Mouse (Mus musculus) midbrain, embryonic 11.5 days (tissue): Measurements from ENCODE around the gene BC052040. TPM values are rescaled to one million over a fixed set of nuclear protein-coding genes. Genes with fewer than 3 reads are reported as not detected.

Experiments
- ATAC-seq: fragments of 200-750 bp; cut with Nextera tagmentation; 2 replicates; pipeline ENCODE4 v1.8.0; 2017; ENCODE audit warnings: moderate TSS enrichment, moderate library complexity; ENCODE audit not compliant: low FRiP score
- DNase-seq: peaks from one replicate; pipeline ENCODE4 v3.0.0; 2015; ENCODE audit warnings: low spot score; ENCODE audit errors: missing footprints
- H3K27ac ChIP-seq: fragments of 300-500 bp; sonication (generic); 2 replicates; pipeline ENCODE4 v1.5.1; 2014; ENCODE audit warnings: low read depth, low read length
- H3K27me3 ChIP-seq: fragments of 300-500 bp; sonication (generic); 2 replicates; pipeline ENCODE4 v1.6.1; 2014; ENCODE audit warnings: mild to moderate bottlenecking, low read length, moderate library complexity, mixed read lengths; ENCODE audit not compliant: control insufficient read depth, insufficient read depth
- H3K36me3 ChIP-seq: fragments of 300-500 bp; sonication (generic); 2 replicates; pipeline ENCODE4 v1.6.1; 2014; ENCODE audit warnings: mild to moderate bottlenecking, low read length, moderate library complexity, mixed read lengths; ENCODE audit not compliant: control insufficient read depth, insufficient read depth
- H3K4me1 ChIP-seq: fragments of 300-500 bp; sonication (generic); 2 replicates; pipeline ENCODE4 v1.6.1; 2014; ENCODE audit warnings: low read length; ENCODE audit not compliant: control insufficient read depth, insufficient read depth
- H3K4me2 ChIP-seq: fragments of 300-500 bp; sonication (generic); 2 replicates; pipeline ENCODE4 v1.6.1; 2014; ENCODE audit warnings: mild to moderate bottlenecking, moderate library complexity
- H3K4me3 ChIP-seq: fragments of 300-500 bp; sonication (generic); 2 replicates; pipeline ENCODE4 v1.5.1; 2014; ENCODE audit warnings: low read depth, low read length
- H3K9ac ChIP-seq: fragments of 300-500 bp; sonication (generic); 2 replicates; pipeline ENCODE4 v1.6.1; 2014; ENCODE audit warnings: low read length
- H3K9me3 ChIP-seq: fragments of 300-500 bp; sonication (generic); 2 replicates; pipeline ENCODE4 v1.6.1; 2016; ENCODE audit warnings: low read length; ENCODE audit not compliant: control insufficient read depth
- WGBS: fragments of 180-500 bp; shearing (Covaris S2); extraction: QIAGEN DNeasy Blood & Tissue Kit; methylation state at CpG from one replicate; pipeline ENCODE4 v1.1.7; 2014; 5-methylcytosine and 5-hydroxymethylcytosine counted together
- polyA plus RNA-seq: library from polyadenylated mRNA; unstranded; fragments of >200 nt; fragmentation: Nextera tagmentation; extraction: Ambion mirVana; gene quantifications from 2 replicates; pipeline ENCODE4 v1.2.1, GENCODE M21; 2014

The BC052040 gene
- polyA plus RNA-seq, 1 experiment from 2014 or later = 19.6 TPM

DNA sequence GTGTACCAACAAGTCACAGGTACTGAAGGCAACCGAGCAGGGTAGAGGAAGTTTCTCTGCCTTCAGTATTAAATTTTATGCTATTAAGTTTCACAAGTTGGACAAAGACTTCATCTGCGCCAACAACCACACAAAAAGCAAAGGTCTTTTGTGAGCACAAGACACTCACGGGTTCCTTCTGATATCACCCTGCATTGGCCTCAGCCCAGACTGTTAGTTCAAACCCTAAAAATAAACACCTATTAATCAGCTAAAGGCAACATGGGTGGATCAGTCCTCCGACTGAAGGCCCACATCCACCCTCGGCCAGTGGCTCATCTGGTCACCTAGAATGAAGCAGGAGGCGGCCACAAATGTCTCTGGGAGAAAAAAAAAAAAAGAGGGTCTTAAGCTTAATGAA lies 176.2 kb downstream of the BC052040 start:
- Histone ChIP-seq H3K9me3 (no peaks in the 10 kb centered on the region), H3K4me3 (no peak overlapping the region), H3K27me3 (no peaks in the 10 kb centered on the region), H3K4me1 (no peaks in the 10 kb centered on the region), H3K27ac (no peak overlapping the region), H3K4me2 (no peak overlapping the region), H3K36me3 (no peaks in the 10 kb centered on the region), H3K9ac (no peak overlapping the region)
- DNase-seq = no peak
- ATAC-seq = no peak
- 62% methylated on average over 6 of the region's 6 CpGs for WGBS

DNA sequence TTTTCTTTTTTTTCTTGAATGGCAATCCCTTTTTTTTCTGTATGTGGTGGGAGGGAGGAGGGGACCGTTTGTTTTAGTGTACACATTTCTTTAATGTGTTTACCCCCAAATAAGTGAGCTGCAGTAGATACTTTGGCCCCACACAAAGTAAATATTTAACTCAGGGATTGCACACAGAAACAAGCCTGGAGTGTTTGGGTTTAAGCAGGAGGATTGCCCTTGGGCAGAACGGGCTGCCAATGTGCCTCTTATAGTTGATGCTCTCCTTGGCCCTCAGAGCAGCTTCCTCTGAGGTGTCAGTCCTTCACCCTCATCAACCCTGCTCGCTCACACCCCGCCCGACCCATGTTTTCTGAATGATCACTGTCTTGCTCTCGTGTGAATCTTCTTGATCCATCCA lies 177.0 kb downstream of the BC052040 start:
- Histone ChIP-seq H3K27me3 (no peaks in the 10 kb centered on the region), H3K9ac (no peak overlapping the region), H3K27ac (no peak overlapping the region), H3K9me3 (no peaks in the 10 kb centered on the region), H3K36me3 (no peaks in the 10 kb centered on the region), H3K4me1 (no peaks in the 10 kb centered on the region), H3K4me3 (no peak overlapping the region), H3K4me2 (no peak overlapping the region)
- DNase-seq (peak; percentile 78), ATAC-seq (no peak)
- whole genome bisulfite sequencing = 81% methylated on average over 6 of the region's 6 CpGs

DNA sequence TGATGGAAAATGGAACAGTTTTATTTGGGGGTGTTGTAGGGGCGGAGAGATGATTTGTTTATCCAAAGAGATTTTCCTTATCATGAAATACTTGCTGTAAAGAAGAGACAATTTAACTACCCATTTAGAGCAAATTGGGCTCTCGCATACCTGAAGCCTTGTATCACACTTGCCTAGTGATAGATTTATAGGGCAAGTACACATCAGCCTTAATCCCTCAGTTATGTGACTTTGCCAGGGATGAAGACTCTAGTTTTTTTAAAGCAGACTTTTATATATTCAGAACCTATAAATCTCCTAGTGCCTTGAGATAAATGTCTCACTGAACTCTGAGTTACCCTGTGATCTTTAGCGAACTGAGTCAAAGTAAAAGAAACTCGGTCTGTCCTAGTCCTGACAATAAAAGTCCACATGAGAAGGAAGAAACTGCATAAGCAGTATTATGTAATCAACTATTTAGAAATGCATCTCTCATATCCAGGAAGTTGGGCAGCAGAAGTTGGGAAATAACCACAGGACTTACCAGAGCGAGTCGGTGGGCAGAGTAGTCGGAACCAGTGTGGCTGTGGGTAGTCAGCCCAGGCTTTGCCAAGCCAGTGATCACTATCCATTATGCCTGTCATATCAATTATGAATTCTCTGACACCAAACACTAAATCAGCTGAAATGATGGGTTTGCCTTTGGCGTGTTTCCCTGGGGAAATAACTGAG lies 183.2 kb downstream of the BC052040 start:
- DNase-seq = no peak
- no peaks in the 10 kb centered on the region for H3K27me3 ChIP-seq
- ATAC-seq = no peak
- 87% methylated on average over 8 of the region's 8 CpGs for WGBS
- H3K9me3 ChIP-seq = no peaks in the 10 kb centered on the region
- no peak overlapping the region for H3K27ac ChIP-seq
- no peaks in the 10 kb centered on the region for H3K4me1 ChIP-seq
- no peak overlapping the region for H3K9ac ChIP-seq
- no peaks in the 10 kb centered on the region for H3K36me3 ChIP-seq
- no peak overlapping the region for H3K4me3 ChIP-seq
- no peak overlapping the region for H3K4me2 ChIP-seq

- Histone ChIP-seq H3K4me3 (no peak overlapping the region), H3K4me1 (no peaks in the 10 kb centered on the region), H3K4me2 (no peak overlapping the region), H3K27me3 (no peaks in the 10 kb centered on the region), H3K9me3 (no peaks in the 10 kb centered on the region), H3K9ac (no peak overlapping the region), H3K27ac (no peak overlapping the region), H3K36me3 (no peaks in the 10 kb centered on the region)
- DNase-seq (no peak), ATAC-seq (no peak)
- 91% methylated on average over 10 of the region's 10 CpGs for WGBS
These were observed 188.2 kb downstream of the BC052040 start for GRCm38 (mm10) chr2:115769597-115770305.

GRCm38 (mm10) chr2:115772709-115773108 lies 191.2 kb downstream of the BC052040 start:
- DNase-seq (no peak), ATAC-seq (no peak)
- H3K27ac ChIP-seq = no peak overlapping the region
- no peak overlapping the region for H3K4me3 ChIP-seq
- H3K4me1 ChIP-seq = no peaks in the 10 kb centered on the region
- no peaks in the 10 kb centered on the region for H3K27me3 ChIP-seq
- WGBS = 90% methylated on average over 1 of the region's 1 CpGs
- H3K4me2 ChIP-seq = no peak overlapping the region
- H3K36me3 ChIP-seq = no peaks in the 10 kb centered on the region
- no peaks in the 10 kb centered on the region for H3K9me3 ChIP-seq
- H3K9ac ChIP-seq = no peak overlapping the region

DNA sequence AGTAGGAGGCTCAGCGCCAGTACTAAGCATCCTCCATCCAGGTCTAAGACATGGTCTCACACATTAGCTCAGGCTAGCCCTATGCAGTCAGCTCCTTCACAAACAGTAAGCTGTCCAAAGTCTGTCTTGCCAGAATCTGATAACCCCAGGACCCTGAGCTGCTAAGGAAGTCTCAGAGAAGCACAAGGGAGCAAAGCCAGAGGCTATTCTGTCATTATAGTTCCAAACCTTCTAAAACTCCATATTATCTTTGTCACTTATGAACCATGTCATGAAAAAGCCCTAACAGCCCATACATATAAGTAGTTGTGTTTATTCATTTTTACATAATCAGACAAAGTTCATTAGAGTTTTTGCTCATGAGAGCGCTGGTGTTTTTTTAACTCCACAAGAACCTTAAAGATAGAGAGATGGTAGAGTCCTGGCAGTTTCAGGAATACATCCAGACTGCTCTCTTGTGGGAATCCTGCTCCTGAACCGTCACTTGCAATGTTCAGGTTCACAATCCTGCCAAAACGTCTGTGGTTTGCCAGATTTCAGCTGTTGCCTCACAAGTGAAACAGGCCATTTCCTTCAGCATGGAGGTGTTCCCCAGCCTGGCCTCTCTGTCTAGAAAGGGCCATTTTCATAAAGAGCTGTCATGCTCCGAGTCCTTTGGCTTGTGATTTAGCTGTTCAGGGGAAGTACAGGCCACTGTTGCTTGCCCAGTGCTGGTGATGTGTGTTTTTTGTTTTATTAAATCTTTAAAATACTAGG lies 192.8 kb downstream of the BC052040 start:
- Histone ChIP-seq H3K4me1 (no peaks in the 10 kb centered on the region), H3K4me3 (no peak overlapping the region), H3K27ac (no peak overlapping the region), H3K9ac (no peak overlapping the region), H3K9me3 (no peaks in the 10 kb centered on the region), H3K27me3 (no peaks in the 10 kb centered on the region), H3K4me2 (no peak overlapping the region), H3K36me3 (no peaks in the 10 kb centered on the region)
- ATAC-seq (no peak), DNase-seq (no peak)
- 87% methylated on average over 5 of the region's 5 CpGs for WGBS

DNA sequence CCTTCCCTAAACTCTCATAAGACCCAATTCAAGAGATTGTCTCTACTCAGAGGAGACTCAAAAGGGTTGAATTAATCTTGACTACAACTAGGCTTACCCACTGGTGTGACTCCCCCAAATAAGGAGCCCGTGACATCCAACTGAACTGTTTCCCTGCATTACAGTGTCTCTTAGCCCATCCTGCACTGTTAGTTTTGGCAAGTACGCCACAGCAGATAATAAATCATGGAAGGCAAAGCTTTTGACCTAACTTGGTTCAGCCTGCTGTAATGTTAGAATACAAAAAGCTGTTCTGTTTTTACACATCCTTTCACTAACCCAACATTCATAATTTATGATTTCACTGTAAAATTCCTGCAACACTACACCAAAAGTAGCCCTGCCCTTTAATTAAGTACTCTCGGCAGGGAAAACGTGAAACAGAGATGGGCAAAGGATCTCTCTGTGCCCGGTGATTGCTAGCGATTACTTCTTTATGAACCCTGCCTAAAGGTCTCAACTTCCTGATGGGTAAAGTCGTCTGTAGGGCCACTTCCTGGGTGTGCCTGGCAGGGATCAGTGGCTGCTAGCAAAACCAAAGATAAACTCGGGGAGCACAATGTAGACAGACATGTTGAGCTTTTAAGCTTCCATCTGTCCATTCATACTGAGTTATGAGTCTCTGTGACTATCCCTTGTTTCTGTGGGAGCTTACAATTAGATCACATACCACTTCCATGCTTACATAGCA lies 194.1 kb downstream of the BC052040 start:
- Histone ChIP-seq H3K36me3 (no peaks in the 10 kb centered on the region), H3K9me3 (no peaks in the 10 kb centered on the region), H3K27me3 (no peaks in the 10 kb centered on the region), H3K27ac (no peak overlapping the region), H3K9ac (no peak overlapping the region), H3K4me3 (no peak overlapping the region), H3K4me2 (no peak overlapping the region), H3K4me1 (no peaks in the 10 kb centered on the region)
- ATAC-seq (no peak), DNase-seq (no peak)
- 83% methylated on average over 8 of the region's 8 CpGs for WGBS

GRCm38 (mm10) chr2:115776924-115777860 lies 195.7 kb downstream of the BC052040 start:
- Histone ChIP-seq H3K4me2 (no peak overlapping the region), H3K4me1 (no peaks in the 10 kb centered on the region), H3K9ac (no peak overlapping the region), H3K4me3 (no peak overlapping the region), H3K27me3 (no peaks in the 10 kb centered on the region), H3K9me3 (no peaks in the 10 kb centered on the region), H3K36me3 (no peaks in the 10 kb centered on the region), H3K27ac (no peak overlapping the region)
- WGBS = 84% methylated on average over 17 of the region's 17 CpGs
- no peak for ATAC-seq
- no peak for DNase-seq
